Mouse (Mus musculus): ENCODE data around the gene Endou.

DNA sequence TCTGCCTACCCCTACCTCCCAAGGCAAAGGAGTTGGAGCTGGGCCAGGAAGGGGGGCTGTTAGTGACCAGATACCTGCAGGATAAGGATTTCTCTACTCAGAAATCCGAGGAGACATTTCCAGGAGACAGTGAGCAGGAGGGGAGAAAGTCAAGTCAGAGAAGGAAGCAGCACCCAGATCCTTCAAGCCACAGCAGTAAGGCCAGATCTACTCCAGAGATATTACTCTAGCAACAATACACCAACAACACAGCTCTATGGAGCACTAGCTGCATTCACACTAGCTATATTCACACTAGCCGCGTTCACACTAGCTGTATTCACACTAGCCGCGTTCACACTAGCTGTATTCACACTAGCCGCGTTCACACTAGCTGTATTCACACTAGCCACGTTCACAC, 16.1 kb downstream of the Endou start:
- TF ChIP-seq CTCF (IDR thresholded peaks at IDR 0.05; ENCODE audit: extremely low read depth, insufficient read depth, low read length) = no peak
- TF ChIP-seq POLR2A (IDR thresholded peaks at IDR 0.05; ENCODE audit: extremely low read depth, insufficient read depth, low read length) = no peak
